Mouse (Mus musculus): ENCODE results near the gene Pim3.

Gene Pim3

GRCm38 (mm10) chr15:88877021-88877400 is 15.0 kb downstream of the Pim3 start:
- DNase-seq (ENCODE audit: low read depth, low spot score): no peak

DNA sequence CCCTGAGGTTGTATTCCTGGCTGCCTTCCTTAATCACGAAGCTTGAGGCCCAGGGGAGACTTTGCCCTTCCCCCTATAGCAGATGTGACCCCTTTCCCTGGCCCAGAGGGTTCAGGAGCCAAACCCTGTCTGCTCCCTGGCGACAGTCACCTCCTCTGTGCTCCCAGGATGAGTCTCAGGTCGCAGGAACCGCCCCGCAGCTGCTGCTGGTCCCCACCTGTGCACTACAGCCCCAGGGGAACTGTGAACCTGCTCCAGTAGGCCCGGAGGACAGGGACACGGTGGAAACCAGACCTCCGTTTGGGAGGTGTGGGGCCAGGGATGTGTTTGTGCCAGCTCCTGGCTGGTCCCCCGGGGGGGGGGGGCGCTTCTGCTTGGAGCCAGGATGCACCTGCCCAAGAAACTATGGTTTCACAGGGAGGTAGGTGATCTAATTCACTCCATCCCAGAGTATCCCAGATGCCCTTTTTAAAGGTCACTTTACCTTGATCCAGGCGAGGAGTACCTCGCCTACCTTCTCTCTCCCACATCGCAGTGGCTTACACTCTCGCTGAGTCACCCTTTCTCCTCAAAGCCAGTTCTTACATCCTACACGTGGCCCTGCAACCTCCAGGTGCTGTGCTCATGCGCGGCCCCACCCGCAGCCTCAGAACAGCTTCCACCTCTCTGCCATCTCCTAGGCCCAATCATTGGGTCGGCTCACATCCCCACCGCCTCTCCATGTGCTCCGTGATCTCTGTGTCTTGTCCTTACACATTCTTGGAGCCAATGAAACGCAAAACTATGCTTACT is 19.5 kb downstream of the Pim3 start:
- DNase-seq (ENCODE audit: low read depth, low spot score): peak; percentile 69

DNA sequence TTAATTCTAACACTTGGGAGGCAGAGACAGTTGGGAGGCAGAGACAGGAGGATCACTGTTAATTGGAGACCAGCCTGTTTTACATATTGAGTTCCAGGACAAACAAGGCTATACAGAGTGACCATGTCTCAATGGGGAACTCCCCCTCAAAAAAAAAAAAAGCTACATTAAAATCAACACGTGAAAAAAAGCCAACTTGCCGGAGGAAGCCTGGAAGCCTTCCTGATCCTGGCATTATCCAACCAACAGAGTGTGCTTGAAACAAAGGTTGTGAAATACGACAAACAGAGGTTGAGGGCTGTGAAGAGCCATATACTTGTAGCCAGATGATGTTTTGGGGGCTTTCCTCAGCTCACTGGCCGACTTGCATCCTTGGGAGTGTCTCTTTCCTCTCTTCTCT is 20.9 kb downstream of the Pim3 start:
- no peak for DNase-seq (ENCODE audit: low read depth, low spot score)

DNA sequence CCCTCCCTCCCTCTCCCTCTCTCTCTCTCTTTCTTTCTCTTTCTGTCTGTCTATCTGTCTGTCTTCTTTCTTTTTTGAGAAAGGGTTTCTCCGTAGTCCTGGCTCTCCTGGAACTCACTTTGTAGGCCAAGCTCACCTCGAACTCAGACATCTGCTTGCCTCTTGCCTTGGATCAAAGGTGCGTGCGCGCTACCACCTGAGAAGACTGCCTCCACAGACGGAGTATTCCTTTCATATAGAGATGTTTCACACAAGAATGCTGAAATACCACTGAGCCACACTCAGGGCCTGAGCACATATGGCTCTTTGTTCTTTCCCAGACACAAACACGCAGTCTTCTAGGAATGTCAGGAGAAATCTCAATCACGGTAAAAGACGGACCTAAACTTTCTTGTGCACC is 21.4 kb downstream of the Pim3 start:
- no peak for DNase-seq (ENCODE audit: low read depth, low spot score)

GRCm38 (mm10) chr15:88885376-88885775 is 23.4 kb downstream of the Pim3 start:
- no peak for DNase-seq (ENCODE audit: low read depth, low spot score)

- DNase-seq (ENCODE audit: low read depth, low spot score): no peak
Observed at GRCm38 (mm10) chr15:88889032-88889431, 27.0 kb downstream of the Pim3 start.

- no peak for DNase-seq (ENCODE audit: low read depth, low spot score)
Observed at GRCm38 (mm10) chr15:88889994-88890393, 28.0 kb downstream of the Pim3 start.

GRCm38 (mm10) chr15:88890751-88891675 is 29.0 kb downstream of the Pim3 start:
- DNase-seq (ENCODE audit: low read depth, low spot score): peak; percentile 97

DNA sequence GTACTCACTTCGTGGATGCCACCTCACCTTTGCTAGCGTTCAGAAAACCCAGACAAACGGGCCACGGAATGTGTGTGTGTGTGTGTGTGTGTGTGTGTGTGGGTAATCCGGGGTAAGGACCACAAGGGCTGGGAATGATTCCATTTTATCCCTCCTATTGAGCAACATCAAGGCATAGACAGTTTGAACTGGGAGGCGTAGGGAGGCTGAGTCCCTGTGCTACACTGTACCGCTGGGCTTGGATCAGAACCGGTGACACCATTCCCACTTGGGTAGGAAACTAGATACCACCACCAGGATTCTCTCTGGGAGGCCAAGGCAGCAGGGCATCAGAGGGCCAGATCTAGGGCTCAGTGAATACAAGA is 29.7 kb downstream of the Pim3 start:
- DNase-seq (ENCODE audit: low read depth, low spot score): no peak

DNA sequence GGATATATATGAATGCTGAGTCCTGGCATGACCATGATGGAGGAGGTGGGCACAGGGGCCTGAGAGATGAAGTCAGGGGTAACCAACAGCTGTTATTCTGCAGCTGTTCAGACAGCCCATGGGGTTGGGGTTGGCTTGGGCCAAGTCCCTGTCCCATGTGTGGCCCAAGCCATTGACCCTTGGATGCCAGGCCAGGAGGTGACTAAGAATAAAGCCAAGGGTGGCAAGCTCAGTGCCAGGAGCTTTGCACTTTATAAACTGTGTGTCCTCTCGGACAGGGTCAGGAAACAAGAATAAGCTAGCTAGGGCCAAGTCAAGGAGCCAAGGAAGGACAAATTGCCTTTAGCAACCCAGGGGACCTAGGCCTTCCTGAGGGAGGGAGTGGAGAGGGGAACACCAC is 30.3 kb downstream of the Pim3 start:
- DNase-seq (ENCODE audit: low read depth, low spot score): no peak

GRCm38 (mm10) chr15:88892876-88893275 is 30.9 kb downstream of the Pim3 start:
- DNase-seq (ENCODE audit: low read depth, low spot score): peak; percentile 84

- peak; percentile 62 for DNase-seq (ENCODE audit: low read depth, low spot score)
Observed at GRCm38 (mm10) chr15:88895119-88895518, 33.1 kb downstream of the Pim3 start.

DNA sequence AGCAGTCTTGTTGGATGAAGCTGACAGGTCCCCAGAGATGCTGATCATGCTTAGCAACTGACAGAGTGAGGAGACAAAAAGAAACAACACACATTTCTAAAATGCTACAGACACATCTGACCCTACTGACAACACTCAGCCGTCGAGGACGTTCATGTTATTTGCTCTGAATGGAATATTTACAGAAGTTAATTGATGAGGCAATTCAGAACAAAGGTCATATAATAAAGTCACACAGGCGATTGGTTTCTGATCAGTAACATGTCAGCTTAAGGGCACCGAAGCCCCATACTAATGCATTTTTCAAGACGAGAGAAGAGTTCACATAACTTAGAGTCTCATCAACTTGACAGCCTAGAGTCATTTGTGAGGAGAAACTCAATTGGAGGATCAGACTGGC is 33.9 kb downstream of the Pim3 start:
- DNase-seq (ENCODE audit: low read depth, low spot score): no peak

DNA sequence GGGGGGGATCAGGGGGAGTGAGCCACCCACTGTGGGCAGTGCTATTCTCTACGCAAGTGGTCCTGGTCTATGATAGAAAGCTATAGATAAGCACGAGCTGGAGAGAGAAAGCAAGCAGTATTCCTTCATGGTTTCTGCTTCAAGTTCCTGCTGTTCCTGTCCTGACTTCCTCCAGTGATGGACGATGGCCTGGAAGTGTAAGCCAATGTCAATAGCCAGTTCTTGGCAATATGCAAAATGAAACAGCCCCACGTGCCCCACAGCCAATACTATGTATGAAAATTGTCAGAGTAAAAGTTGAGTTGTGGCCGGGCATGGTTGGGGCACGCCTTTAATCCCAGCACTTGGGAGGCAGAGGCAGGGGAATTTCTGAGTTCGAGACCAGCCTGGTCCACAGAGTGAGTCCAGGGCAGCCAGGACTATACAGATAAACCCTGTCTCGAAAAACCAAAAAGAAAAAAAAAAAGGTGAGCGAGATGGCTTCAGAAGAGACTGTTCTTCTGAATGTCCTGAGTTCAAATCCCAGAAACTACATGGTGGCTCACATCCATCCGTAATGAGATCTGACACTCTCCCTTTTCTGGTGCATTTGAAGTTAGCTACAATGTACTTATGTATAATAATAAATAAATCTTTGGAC is 34.5 kb downstream of the Pim3 start:
- no peak for DNase-seq (ENCODE audit: low read depth, low spot score)

GRCm38 (mm10) chr15:88902200-88902875 is 40.4 kb downstream of the Pim3 start:
- no peak for DNase-seq (ENCODE audit: low read depth, low spot score)

DNA sequence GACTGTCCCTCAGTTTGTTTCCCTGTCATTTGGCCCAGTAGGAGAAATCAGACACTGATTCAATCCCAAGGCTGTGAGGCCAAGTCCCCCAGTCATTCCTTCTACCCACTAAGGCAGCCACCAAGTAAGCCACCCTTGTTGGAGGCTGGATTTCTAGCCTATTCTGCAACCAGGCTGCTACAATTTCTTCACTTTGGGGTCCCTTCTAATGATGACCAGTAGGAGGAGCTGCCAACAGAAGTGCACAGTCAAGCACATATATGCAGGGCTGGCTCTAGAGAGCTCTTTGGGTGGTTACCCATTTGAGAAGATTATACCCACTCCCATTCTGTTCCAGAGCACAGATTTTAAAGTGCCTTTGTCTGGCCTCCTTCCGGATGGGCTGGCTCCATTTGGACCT is 41.1 kb downstream of the Pim3 start:
- DNase-seq (ENCODE audit: low read depth, low spot score): peak; percentile 77

DNA sequence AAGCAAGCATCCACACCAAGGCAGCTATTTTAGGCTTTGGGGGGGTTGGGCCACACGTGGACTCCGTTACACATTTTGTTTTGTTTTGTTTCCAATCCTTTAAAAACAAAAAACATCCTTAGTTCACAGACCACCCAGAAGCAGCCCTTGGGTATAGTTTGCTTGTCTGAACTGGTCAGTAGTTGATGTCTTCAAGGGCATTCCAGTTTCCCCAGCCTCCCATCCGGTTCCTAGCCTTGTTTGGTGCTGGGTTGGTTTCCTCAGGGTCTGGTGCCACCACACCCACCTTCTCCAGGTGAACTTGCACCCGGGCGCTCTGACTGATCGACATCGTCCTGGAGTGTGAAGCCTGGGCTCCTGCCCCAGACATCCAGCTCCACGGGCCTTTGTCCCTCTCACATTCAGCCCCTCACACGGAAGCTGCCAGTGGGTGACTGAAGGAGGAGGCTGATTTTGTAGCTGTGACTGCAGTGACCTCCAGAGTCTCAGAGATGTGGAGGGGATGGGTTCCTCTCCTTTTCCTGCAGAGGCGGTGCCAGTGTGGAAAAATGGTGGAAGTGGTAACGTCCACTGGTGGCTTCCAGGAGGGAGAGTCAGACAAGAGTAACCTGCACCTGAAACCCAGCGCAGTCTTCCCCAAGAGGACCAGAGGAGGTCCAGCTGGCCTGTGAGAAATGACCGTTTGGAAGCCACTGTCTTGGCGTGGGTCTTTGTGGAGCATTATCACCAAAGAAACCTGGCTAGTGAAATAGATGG is 42.2 kb downstream of the Pim3 start:
- peak; percentile 58 for DNase-seq (ENCODE audit: low read depth, low spot score)

DNA sequence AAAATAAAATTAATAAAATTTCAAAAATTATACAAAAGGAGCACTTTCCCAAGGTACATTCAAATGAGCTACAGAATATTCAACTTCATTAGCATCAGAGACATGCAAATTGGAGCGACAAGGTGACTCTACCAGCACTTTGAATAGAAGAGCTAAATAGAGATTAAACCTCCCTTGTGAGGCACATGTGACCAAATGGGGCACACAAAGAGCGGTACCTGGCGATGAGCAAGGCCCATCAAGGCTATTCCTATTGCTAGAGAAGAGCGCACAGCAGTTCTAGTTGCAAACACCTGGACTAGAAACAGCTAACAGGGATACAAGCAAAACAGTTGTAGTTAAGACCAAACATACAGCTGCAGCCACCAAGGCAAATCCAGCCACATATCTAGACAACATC is 44.4 kb downstream of the Pim3 start:
- DNase-seq (ENCODE audit: low read depth, low spot score): peak; percentile 54

DNA sequence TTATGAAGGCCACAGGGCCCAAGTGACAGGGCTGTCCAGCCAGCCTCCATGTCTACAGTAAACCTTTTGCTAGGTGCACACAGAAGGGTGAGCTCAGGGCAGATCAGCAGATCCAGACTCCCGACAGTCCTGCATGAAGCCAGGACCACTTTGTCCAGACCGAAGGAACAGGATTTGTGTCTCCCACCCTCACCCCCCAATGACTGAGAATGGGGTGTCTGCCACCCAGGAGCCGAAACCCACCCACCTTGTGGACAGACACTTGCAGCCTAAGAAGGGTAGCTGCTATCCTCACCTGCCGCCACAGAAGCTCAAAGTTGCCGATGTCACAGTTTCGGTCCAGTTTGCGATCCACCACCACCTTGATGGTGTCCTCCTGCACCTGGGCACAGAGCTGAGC is 53.1 kb downstream of the Pim3 start:
- DNase-seq (ENCODE audit: low read depth, low spot score): no peak
